Mouse (Mus musculus): ENCODE measurements at regions not wholly inside any gene's neighbourhood (a gene's known extent, or its start where the extent isn't known, plus 50 kb on each side); places are given as distances from the start of the nearest gene placed in this dataset.

DNA sequence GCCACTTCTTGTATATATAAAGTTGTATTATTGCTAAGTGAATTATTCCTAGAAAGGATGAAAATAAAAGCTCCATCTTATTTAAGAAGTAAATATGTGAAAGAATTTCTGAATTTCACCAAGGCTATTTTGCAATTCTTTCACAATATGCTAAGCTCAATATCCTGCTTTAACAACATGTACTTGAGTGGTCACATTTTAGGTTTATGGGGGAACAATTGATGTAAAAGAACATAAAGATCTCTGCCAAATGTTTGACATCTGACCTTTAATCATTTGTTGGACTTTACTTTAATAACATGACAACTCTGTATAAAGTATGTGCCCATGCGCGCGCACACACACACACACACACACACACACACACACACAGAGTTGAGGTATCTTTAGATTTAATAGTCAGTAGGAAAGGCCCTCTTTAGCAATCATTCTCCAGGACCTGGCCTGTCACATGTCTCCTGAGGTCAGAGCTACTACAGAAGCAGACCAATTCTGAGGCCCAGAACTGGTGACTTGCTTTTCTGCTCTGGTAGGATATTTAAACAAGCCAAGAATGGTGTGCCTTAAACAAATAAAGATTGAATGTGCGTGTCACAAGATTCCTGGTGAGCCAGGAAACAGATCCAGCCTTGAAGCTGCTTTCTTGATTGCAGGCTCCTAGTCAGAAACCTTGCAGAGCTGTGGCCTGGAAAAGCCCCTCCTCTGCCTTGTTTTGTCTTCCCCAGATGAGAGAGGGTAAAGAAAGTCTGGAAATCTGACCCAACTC lies 477.4 kb upstream of the Marcks start:
- DNase-seq (ENCODE audit: low read depth, low spot score), result no peak

- no peak for DNase-seq (ENCODE audit: low read depth, low spot score)
Observed at GRCm38 (mm10) chr10:37613936-37614335, 475.2 kb upstream of the Marcks start.

GRCm38 (mm10) chr10:37603529-37603928 lies 464.8 kb upstream of the Marcks start:
- DNase-seq (ENCODE audit: low read depth, low spot score), result no peak

DNA sequence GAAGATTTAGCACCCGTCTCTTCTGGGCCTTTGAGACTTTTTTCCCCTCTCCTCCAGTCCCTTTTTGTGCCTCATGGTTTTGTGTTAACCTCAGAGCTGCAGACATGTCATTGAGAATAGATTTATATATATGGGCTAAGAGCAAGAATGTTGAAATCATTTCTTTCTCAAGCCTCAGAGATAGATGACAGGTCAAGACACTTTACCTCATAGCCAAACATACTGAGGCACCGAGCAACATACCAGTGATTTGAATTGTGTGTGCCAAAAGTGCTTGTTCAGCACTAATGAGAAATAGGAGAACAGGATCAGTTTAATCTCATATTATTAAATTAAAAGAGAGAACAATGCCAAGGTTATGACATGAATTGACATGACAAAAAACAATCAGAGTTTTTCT lies 464.2 kb upstream of the Marcks start:
- no peak for DNase-seq (ENCODE audit: low read depth, low spot score)

- DNase-seq (ENCODE audit: low read depth, low spot score), result no peak
Observed at GRCm38 (mm10) chr10:37589889-37590288, 451.2 kb upstream of the Marcks start.

DNA sequence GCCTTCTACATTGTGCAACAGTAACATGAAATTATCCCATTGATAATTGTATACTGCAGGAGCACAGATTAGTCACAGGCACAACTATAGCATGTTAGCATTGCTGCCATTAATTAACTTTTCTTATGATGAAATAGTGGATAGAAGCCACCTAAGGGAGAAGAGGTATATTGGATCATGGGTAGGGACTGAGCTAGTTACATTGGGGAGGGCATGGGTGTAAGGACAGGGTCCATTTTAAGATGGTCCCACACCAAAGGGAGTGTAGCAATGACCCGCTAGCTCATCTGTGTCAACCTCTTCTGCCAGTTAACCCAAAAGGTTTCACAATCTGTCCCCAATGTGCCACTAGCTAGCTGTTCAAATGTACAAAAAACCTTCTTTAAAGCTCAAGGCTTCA lies 450.3 kb upstream of the Marcks start:
- DNase-seq (ENCODE audit: low read depth, low spot score), result no peak

DNA sequence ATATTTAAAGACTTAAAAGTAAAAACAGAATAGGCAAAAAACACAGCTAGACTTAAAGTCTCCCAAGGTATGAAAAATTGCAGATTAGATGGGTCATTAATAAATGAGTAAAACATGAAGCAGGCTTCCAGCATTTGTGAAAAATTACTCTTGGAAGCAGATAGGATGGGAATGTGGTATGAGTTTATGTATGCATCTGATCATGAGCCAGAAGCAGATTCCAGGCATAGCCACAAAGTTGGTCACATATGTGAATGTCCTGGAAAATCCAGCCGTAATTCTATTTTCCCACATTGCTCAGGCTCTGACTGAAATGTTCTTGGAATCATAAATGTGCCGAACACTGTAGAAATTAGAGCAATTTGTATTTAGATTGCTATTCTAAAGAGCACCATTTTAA lies 432.5 kb upstream of the Marcks start:
- DNase-seq (ENCODE audit: low read depth, low spot score), result no peak

DNA sequence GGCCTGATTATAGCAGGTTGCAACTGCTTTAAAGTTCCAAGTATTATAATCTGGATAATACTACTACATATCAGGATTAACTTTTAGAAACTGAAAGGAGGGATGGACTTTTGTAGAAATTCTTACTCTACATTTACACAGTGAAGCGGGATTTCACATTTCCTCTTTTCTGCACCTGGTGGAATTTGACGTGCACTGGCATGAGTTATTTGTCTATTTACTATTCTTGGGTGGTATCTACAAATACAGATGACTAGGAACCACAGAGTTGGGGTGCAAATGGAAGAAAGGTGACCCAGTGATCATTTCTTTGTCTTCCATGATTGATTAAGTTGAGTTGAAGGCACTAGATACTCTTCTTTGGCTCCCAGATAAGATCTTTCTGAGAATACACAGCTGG lies 423.0 kb upstream of the Marcks start:
- no peak for DNase-seq (ENCODE audit: low read depth, low spot score)

DNA sequence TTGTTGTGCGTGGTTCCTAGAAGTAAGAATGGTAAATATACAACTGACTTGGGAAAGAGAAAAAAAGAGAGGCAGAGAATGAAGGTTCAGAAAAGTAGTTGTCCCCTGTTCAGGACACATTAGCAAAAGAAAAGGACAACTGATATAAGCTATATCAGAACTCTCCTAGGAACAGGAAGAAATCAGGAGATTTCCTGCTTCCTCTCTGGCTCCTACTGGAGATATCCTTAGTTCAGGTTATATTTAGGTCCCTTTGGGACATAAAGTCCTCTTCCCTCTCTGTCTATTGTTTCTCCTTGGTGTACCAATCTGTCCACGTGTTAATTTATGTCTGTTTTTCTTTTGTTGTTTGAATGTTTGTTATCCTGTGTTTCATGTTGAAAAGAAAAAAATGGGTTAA lies 410.7 kb upstream of the Marcks start:
- DNase-seq (ENCODE audit: low read depth, low spot score), result no peak

- no peak for DNase-seq (ENCODE audit: low read depth, low spot score)
Observed at GRCm38 (mm10) chr10:37540703-37541102, 402.0 kb upstream of the Marcks start.

GRCm38 (mm10) chr10:37505966-37506615 lies 367.4 kb upstream of the Marcks start:
- DNase-seq (ENCODE audit: low read depth, low spot score), result no peak

DNA sequence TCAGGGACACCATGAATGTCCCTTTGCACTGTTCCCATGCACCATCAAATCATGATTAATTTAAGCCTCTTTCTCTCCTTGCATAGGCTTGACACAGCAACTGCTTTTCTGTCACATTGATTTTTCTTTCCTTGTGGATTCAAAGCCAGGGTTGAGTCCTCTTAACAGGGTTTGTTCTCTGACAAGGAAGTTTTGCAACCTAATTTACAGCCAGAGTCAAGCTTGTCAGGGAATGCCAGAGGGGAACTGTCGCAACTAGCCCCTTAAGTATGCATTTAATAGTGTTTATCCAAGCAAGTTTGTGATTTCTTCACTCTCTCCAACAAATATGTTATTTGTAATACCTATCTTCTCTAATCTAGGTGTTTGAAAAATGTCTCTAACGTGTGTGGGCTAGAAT lies 365.7 kb upstream of the Marcks start:
- no peak for DNase-seq (ENCODE audit: low read depth, low spot score)

DNA sequence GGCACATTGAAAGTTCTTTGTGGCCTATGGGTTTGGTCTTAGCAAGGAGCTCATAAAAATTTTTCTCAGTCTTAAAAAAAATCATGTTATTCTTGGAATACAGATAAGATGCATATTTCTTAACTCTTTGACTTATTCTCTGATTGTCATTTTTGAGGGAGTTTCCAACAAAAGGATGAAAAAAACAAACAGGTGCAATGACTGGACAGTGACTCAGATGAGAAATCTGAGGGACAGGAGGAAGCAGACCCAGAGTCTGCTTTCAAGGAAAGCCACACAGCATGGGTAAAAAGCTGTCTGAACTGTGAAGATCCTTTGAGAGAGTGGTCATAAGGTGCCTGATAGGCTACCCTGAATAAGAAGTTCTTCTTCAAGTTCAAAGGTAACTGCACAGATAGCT lies 363.8 kb upstream of the Marcks start:
- DNase-seq (ENCODE audit: low read depth, low spot score), result no peak

DNA sequence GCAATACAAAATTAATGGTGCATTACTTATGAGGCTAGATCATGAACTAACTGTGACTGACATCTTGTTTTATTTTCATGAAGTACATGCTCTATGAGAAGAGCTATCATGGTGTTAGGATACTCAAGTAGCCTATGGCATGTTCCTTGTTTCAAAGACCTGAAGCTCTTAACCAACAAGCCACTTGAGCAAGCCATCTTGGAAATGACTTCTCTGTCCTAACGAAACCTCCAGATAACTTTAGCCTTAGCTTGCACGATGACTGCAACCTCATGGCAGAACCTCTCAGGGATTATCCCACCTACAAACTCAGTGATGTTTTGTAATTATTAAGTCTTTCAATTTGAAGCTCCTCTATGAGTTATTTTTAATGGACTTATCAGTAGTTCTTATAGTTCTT lies 362.3 kb upstream of the Marcks start:
- DNase-seq (ENCODE audit: low read depth, low spot score), result no peak

DNA sequence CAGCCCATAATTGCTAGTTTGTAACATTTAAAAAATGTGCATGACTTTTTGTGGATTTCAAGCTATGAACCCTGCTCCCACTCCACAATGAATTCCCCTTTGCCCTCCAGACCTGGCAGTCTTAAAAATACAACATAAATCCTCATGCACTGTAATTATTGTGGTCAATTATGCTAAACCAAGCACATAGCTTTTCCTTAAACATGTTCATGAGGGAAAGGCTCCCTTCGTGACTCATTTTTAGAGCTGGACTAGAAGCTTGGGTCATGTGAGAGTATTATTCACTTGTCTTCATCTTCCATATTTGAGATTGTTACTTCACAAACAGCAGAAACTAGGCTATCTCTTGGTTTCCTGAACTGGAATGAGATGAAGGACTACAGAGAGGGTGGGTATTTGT lies 356.7 kb upstream of the Marcks start:
- no peak for DNase-seq (ENCODE audit: low read depth, low spot score)

DNA sequence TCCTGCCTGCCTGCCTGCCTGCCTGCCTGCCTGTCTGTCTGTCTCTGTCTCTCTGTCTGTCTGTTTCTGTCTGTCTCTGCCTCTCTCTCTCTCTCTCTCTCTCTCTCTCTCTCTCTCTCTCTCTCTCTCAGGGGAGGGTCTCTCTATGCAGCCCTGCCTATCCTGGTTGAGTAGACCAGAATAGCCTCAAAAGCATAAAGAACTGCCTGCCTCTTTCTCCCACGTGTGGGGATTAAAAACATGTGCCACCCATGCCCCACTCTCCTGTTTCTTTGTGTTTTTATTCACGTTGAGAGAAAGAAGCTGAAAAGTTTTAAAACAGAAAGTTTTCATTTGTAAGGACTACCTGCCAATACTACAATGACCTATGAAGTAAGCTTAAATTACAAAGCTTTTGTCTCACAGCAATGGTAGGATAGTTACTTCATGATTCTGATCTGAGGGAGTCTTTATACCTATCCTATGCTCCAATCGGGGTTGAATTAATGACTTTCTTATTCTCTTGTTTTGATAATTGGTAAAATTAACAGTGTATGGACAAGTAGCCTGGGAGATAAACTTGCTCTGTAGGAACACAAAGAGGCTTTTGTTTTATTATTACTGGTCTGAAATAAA lies 355.9 kb upstream of the Marcks start:
- no peak for DNase-seq (ENCODE audit: low read depth, low spot score)

- DNase-seq (ENCODE audit: low read depth, low spot score), result no peak
Observed at GRCm38 (mm10) chr10:37494098-37494497, 355.4 kb upstream of the Marcks start.

- DNase-seq (ENCODE audit: low read depth, low spot score), result no peak
Observed at GRCm38 (mm10) chr10:37484311-37485023, 345.7 kb upstream of the Marcks start.

- DNase-seq (ENCODE audit: low read depth, low spot score), result no peak
Observed at GRCm38 (mm10) chr10:37483521-37483920, 344.8 kb upstream of the Marcks start.

DNA sequence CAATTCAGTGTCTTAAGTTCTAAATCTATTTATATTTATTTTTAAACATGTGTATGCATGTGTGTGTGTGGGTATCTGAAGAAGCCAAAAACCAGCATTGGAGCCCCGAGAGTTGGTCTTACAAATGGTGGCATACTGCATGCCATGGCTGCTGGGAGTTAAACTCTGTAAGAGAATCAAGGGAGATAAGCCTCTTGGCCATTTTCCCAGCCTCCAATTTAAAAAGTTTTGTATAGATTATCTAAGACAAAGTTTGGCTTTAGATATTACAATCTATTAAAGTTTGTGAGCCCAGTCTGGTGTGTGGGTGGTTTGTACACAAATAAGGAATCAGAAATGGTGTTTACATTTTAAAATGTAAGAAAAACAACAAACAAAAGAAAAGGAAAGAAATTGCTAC lies 343.2 kb upstream of the Marcks start:
- no peak for DNase-seq (ENCODE audit: low read depth, low spot score)

- no peak for DNase-seq (ENCODE audit: low read depth, low spot score)
Observed at GRCm38 (mm10) chr10:37480331-37480730, 341.6 kb upstream of the Marcks start.

GRCm38 (mm10) chr10:37478108-37478507 lies 339.4 kb upstream of the Marcks start:
- DNase-seq (ENCODE audit: low read depth, low spot score), result no peak

All from CD4-positive, CD25-positive, alpha-beta regulatory T cell, adult 2 months (primary cell).